Mouse (Mus musculus) intestine, postnatal 0 days (tissue): Measurements from ENCODE around the gene P4ha3. TPM values are rescaled to one million over a fixed set of nuclear protein-coding genes. Genes with fewer than 3 reads are reported as not detected.
A peak's percentile ranks its signal among the peaks of the same experiment; 100 is the strongest.

Experiments
- ATAC-seq: fragments of 200-750 bp; cut with Nextera tagmentation; 2 replicates; pipeline ENCODE4 v1.8.0; 2017; ENCODE audit warnings: mild to moderate bottlenecking, moderate TSS enrichment, moderate library complexity
- H3K27ac ChIP-seq: fragments of 300-500 bp; sonication (generic); 2 replicates; pipeline ENCODE4 v1.5.1; 2014; ENCODE audit warnings: mild to moderate bottlenecking, low read depth, low read length, moderate library complexity
- H3K27me3 ChIP-seq: fragments of 300-500 bp; sonication (generic); replicated peaks from 2 replicates; pipeline ENCODE4 v1.6.1; 2014; ENCODE audit warnings: low read length, mixed read lengths; ENCODE audit not compliant: control insufficient read depth, insufficient read depth
- H3K36me3 ChIP-seq: fragments of 300-500 bp; sonication (generic); 2 replicates; pipeline ENCODE4 v1.6.1; 2014; ENCODE audit warnings: mild to moderate bottlenecking, moderate library complexity; ENCODE audit not compliant: control insufficient read depth, insufficient read depth
- H3K4me1 ChIP-seq: fragments of 300-500 bp; sonication (generic); replicated peaks from 2 replicates; pipeline ENCODE4 v1.6.1; 2014; ENCODE audit warnings: antibody characterized with exemption, low read length, mixed read lengths; ENCODE audit not compliant: control insufficient read depth, insufficient read depth
- H3K4me2 ChIP-seq: fragments of 300-500 bp; sonication (generic); replicated peaks from 2 replicates; pipeline ENCODE4 v1.6.1; 2014; ENCODE audit warnings: low read depth, mild to moderate bottlenecking, moderate library complexity
- H3K4me3 ChIP-seq: fragments of 300-500 bp; sonication (generic); 2 replicates; pipeline ENCODE4 v1.5.1; 2014; ENCODE audit warnings: low read depth, low read length
- H3K9ac ChIP-seq: fragments of 300-500 bp; sonication (generic); 2 replicates; pipeline ENCODE4 v1.6.1; 2014; ENCODE audit warnings: mild to moderate bottlenecking, low read depth, low read length
- H3K9me3 ChIP-seq: fragments of 300-500 bp; sonication (generic); 2 replicates; pipeline ENCODE4 v1.6.1; 2016; ENCODE audit warnings: mixed run types; ENCODE audit not compliant: control insufficient read depth
- CTCF ChIP-seq: sonication (generic); IDR thresholded peaks from 2 replicates; pipeline ENCODE4 v1.5.1; 2016; ENCODE audit warnings: low read depth, mild to moderate bottlenecking, control low read depth, antibody characterized with exemption, moderate library complexity
- WGBS: fragments of 180-500 bp; shearing (Covaris S2); extraction: QIAGEN DNeasy Blood & Tissue Kit; methylation state at CpG from one replicate; pipeline ENCODE4 v1.1.7; 2014; 5-methylcytosine and 5-hydroxymethylcytosine counted together
- polyA plus RNA-seq: library from polyadenylated mRNA; unstranded; fragments of >200 nt; fragmentation: Nextera tagmentation; extraction: Ambion mirVana; gene quantifications from 2 replicates; pipeline ENCODE4 v1.2.1, GENCODE M21; 2015

Gene P4ha3
- polyA plus RNA-seq, 1 experiment from 2014 or later: 1.6 TPM

DNA sequence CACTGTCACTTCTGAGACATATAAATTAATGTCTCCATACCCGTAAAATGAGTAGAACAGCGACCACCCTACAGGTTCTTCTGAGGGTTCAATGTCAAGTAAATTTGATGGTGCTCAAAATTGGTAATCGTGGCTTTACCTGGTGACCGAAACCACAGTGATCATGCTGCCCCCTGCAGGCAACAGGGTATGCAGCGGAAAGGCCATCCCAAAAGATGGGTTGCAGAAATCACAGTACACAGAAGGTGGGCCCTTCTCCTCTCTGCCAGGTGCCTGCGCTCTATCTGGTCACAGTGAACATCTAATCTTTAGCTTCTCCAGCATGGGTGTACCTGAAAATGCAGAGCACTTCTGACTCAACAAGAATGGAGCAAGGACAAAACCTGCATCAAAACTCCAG, 40.2 kb downstream of the P4ha3 start:
- Histone ChIP-seq H3K4me3 (no peak overlapping the region), H3K4me2 (no peak overlapping the region), H3K27ac (no peak overlapping the region), H3K4me1 (no peaks in the 10 kb centered on the region), H3K36me3 (peaks cover 29% of the 10 kb centered on the region), H3K9ac (no peak overlapping the region), H3K27me3 (no peaks in the 10 kb centered on the region; the same call in 1 of the 2 replicates), H3K9me3 (0 out of 2 replicates have a peak, but pooled peaks cover 4% of the 10 kb centered on the region)
- WGBS: 80% methylated on average over 6 of the region's 6 CpGs
- ATAC-seq: no peak
- TF ChIP-seq CTCF: peak; percentile 82

GRCm38 (mm10) chr7:100327514-100327913, 42.2 kb downstream of the P4ha3 start:
- no peak for TF ChIP-seq CTCF
- Histone ChIP-seq H3K27me3 (no peaks in the 10 kb centered on the region), H3K9ac (no peak overlapping the region), H3K4me1 (no peaks in the 10 kb centered on the region), H3K36me3 (peaks cover 48% of the 10 kb centered on the region), H3K9me3 (no peaks in the 10 kb centered on the region), H3K27ac (no peak overlapping the region), H3K4me3 (no peak overlapping the region), H3K4me2 (no peak overlapping the region)
- ATAC-seq: no peak
- WGBS: 82% methylated on average over 7 of the region's 7 CpGs

GRCm38 (mm10) chr7:100328636-100329035, 43.3 kb downstream of the P4ha3 start:
- no peak overlapping the region for H3K4me3 ChIP-seq
- no peak for ATAC-seq
- H3K9me3 ChIP-seq: no peaks in the 10 kb centered on the region
- H3K4me1 ChIP-seq: no peaks in the 10 kb centered on the region
- no peak overlapping the region for H3K9ac ChIP-seq
- TF ChIP-seq CTCF: no peak
- H3K27me3 ChIP-seq: no peaks in the 10 kb centered on the region
- H3K36me3 ChIP-seq: peaks cover 57% of the 10 kb centered on the region
- H3K27ac ChIP-seq: no peak overlapping the region
- WGBS: 93% methylated on average over 4 of the region's 4 CpGs
- no peak overlapping the region for H3K4me2 ChIP-seq

DNA sequence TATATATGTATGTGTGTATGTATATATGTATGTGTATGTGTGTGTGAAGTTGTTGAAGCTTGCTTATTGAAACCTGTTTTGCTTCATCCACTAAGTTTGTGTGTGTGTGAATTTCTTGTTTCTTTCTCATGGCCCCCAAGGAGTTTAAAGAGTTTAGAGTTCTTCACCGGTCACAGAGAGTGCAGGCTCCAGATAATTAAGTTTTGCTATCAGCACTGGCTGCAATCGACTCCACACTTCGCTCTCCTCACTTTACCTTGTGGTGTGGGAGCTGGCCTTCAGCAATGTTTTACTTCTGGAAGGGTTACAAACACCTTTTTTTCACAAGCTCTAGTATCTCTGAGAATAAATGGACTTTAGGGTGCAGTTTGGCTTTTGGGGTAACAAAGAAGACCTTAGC, 45.9 kb downstream of the P4ha3 start:
- Histone ChIP-seq H3K36me3 (peaks cover 75% of the 10 kb centered on the region), H3K4me2 (no peak overlapping the region), H3K4me3 (no peak overlapping the region), H3K27me3 (no peaks in the 10 kb centered on the region), H3K27ac (no peak overlapping the region), H3K9me3 (no peaks in the 10 kb centered on the region), H3K4me1 (no peaks in the 10 kb centered on the region), H3K9ac (no peak overlapping the region)
- TF ChIP-seq CTCF: no peak
- no peak for ATAC-seq
- WGBS: 86% methylated on average over 3 of the region's 3 CpGs

DNA sequence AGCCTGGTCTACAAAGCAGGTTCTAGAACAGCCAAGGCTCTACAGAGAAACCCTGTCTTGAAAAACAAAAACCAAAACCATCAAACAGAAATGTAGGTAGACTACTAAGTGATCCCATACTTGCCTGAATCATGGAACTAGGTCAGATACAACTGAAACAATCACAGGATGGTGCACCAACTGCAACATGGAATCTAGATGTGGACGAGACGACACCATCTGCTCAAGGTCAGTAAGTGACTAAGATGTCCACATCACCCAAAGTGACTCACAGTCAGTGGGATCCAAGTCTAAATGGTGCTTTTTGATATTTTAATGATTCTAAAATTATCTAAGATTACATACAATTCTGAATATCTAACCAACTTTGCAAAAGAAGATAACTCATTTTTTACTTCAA, 50.6 kb downstream of the P4ha3 start:
- Histone ChIP-seq H3K4me1 (no peaks in the 10 kb centered on the region), H3K9me3 (no peaks in the 10 kb centered on the region), H3K36me3 (peaks cover 83% of the 10 kb centered on the region), H3K4me3 (no peak overlapping the region), H3K27me3 (no peaks in the 10 kb centered on the region), H3K27ac (no peak overlapping the region), H3K9ac (no peak overlapping the region), H3K4me2 (no peak overlapping the region)
- no peak for ATAC-seq
- 96% methylated on average over 2 of the region's 2 CpGs for WGBS
- no peak for TF ChIP-seq CTCF

GRCm38 (mm10) chr7:100354984-100355383, 69.7 kb downstream of the P4ha3 start:
- H3K27me3 ChIP-seq: no peaks in the 10 kb centered on the region
- TF ChIP-seq CTCF: no peak
- no peak overlapping the region for H3K4me3 ChIP-seq
- H3K4me2 ChIP-seq: no peak overlapping the region
- H3K9me3 ChIP-seq: no peaks in the 10 kb centered on the region
- 78% methylated on average over 4 of the region's 4 CpGs for WGBS
- no peak for ATAC-seq
- no peak overlapping the region for H3K9ac ChIP-seq
- H3K36me3 ChIP-seq: peaks cover 9% of the 10 kb centered on the region; the same call in 1 of the 2 replicates
- H3K27ac ChIP-seq: no peak overlapping the region
- no peaks in the 10 kb centered on the region for H3K4me1 ChIP-seq

GRCm38 (mm10) chr7:100356324-100356723, 71.0 kb downstream of the P4ha3 start:
- no peak for ATAC-seq
- Histone ChIP-seq H3K4me3 (no peak overlapping the region), H3K9me3 (no peaks in the 10 kb centered on the region), H3K4me1 (no peaks in the 10 kb centered on the region), H3K27ac (no peak overlapping the region), H3K9ac (no peak overlapping the region), H3K36me3 (peaks cover 3% of the 10 kb centered on the region; the same call in 1 of the 2 replicates), H3K4me2 (no peak overlapping the region), H3K27me3 (no peaks in the 10 kb centered on the region)
- WGBS: 56% methylated on average over 5 of the region's 5 CpGs
- TF ChIP-seq CTCF: no peak
